Comparison of ENCODE assay signal across 18 mouse cellular contexts in the genomic region with DNA sequence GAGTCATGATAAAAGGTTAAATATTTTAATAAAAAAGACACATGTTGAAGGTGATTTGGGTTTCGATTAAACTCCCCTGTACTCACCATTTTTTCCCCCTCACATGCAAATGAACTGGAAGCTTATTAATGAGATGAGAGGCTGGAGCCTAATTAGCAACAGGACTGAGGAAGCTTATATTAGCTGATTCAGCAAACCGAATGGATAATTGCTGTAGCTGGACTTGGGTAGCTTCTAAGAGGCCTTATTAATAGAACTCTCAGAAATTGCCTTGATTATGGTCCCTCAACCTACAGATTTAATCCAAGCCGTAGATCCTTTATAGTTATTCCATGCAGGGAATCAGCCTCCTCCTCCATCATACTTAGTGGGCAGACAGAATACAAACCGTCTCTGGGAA.
"Had no signal": no experiment of that assay in that cellular context is flagged by ENCODE, and none has a peak within 500 bp of the region (broad histone marks: within the 10 kb centered on the region; RNA-seq: fewer than 3 reads in every experiment).

No protein-coding gene starts in this region.

- H3K27me3 ChIP-seq: midbrain, embryonic 12.5 days; neural tube, embryonic 13.5 days; neural tube, embryonic 15.5 days had no signal

- H3K27ac ChIP-seq: midbrain, embryonic 10.5 days; midbrain, embryonic 12.5 days; neural tube, embryonic 13.5 days; neural tube, embryonic 15.5 days had no signal

- DNase-seq: liver, postnatal 0 days; lung, embryonic 14.5 days; lung, postnatal 10 days; lung, postnatal 4 days; midbrain, embryonic 14.5 days; right cerebral cortex, adult 18-20 months; right cerebral cortex, postnatal 25 days; right cerebral cortex, postnatal 4 days; spleen, adult 18-20 months; thymus, adult 18-20 months; thymus, postnatal 14 days; thymus, postnatal 36 days had no signal

- H3K9ac ChIP-seq: liver, postnatal 0 days; lung, embryonic 14.5 days; midbrain, embryonic 12.5 days; neural tube, embryonic 13.5 days; neural tube, embryonic 15.5 days had no signal

- H3K36me3 ChIP-seq: midbrain, embryonic 10.5 days; midbrain, embryonic 12.5 days; neural tube, embryonic 13.5 days; neural tube, embryonic 15.5 days had no signal

- ATAC-seq: liver, postnatal 0 days; midbrain, embryonic 16.5 days had no signal

- H3K4me2 ChIP-seq: lung, embryonic 14.5 days; midbrain, embryonic 12.5 days; neural tube, embryonic 13.5 days; neural tube, embryonic 15.5 days had no signal

- H3K9me3 ChIP-seq: midbrain, embryonic 10.5 days; midbrain, embryonic 12.5 days; neural tube, embryonic 13.5 days; neural tube, embryonic 15.5 days had no signal

- H3K4me3 ChIP-seq: midbrain, embryonic 10.5 days; midbrain, embryonic 12.5 days; myocyte; neural tube, embryonic 13.5 days; neural tube, embryonic 15.5 days had no signal

- H3K4me1 ChIP-seq: neural tube, embryonic 15.5 days had no signal
